Mouse (Mus musculus) frontal cortex, postnatal 25 days (tissue): ENCODE data around the gene Fanci.
A peak's percentile ranks its signal among the peaks of the same experiment; 100 is the strongest.

Experiments
- DNase-seq, 2 experiments: peaks; one replicate each; pipeline ENCODE4 v3.0.0; 2022; ENCODE audit warnings: low spot score in 2 of 2

The Fanci gene

GRCm38 (mm10) chr7:79463376-79464077 is 71.8 kb downstream of the Fanci start:
- DNase-seq = no peak

DNA sequence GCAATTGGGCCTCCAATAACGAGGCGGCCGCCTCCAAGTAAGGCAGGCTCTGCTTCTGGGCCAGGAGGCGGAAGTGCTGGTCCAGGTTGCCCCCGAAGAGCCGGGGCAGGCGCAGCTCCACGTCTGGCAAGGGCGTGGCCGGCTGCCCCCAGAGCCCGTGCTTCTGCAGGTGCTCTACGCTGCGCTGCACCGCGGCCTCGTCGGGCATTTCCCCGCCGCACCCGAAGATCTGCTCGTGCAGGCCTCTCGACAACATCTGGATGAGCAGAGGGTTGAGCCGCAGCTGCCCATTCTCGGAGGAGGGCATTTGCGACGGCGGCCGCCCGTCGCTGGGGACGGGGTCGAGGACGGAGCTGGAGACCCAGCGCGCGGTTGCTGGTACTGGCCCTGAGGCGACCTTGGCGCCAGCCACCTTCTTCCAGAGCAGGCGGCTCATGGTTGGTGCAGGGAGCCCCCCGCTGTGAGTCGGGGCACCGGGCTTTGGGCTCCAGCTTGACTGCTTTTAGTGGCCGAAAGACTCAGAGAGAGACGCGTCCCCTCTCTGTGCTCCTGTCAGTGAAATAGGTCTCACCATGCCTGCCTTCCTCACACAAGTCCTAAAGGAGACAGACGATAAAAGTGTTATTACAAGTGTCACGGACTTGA is 73.2 kb downstream of the Fanci start:
- DNase-seq = no peak

DNA sequence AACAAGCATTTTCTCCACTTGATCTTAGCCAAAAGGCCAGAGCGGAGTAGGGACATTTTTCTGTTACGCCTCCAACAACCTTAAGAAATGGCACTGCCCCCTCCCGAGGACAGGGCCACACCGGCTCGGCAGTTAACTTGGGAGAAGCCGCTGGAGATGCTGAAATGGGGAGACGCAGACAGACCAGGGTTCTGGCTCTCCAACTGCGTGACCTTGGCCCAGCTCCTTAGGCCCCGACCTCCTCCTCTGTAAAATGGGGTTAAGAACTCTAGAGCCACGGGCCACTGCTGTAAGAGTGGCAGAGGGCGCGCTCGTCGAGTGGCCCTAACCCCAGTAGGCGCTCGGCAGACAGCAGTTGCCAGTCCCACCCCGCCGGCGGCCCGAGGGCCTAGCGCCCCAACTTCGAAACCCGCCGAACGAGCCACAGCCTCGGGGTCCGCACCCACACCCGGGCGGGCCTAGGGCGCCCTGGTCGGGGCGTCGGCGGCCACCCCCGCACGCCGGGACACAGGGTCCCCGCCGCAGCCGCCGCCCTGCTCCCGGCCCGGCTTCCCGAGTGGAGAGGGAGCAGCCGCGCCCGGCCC is 73.8 kb downstream of the Fanci start:
- DNase-seq = peak; percentile 23 to 34

DNA sequence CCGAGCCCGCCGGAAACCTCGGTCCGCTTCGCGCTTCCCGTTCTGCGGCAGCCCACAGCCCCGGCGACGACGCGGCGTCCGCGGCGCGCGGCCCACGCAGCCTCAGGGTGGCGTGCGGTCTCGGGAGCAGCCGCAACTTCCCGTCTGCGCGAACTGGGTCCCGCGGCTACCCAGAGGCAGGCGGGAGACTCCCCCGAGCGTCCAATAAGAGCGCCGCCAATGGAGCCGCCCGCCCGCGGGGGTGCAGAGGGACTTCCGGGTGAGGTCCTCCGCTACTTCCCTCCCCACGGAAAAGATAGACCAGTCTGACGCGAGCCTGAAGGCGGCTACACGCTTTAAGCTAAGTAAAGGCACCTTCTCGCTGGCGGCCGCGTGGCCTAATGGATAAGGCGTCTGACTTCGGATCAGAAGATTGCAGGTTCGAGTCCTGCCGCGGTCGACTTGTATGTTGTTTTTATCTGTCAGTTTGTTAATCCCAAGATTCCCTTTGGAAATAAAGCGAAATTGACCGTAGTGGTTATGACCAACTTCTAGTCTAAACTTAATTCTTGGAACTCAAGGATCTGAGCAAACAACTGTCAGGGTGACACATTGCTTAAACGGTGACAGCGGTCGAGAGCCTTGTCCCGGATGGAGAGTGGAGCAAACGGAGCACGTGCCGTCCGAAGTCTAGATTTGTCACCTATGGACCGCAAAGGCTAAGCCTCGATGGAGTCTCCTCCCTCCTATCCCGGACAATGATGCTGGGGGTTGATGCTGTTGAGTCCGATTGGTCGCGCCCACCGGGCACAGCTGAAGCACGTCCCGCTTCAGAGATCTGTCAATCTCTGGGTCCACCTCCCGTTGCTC is 74.5 kb downstream of the Fanci start, which contains the start of gene Polg:
Polg (minus strand) TSS at position 310 of the 849 bp plus-strand sequence.
- DNase-seq = peak; percentile 100

- DNase-seq = no peak
Observed at GRCm38 (mm10) chr7:79467951-79468350, 76.2 kb downstream of the Fanci start.

GRCm38 (mm10) chr7:79468994-79469393 is 77.3 kb downstream of the Fanci start:
- DNase-seq = no peak

- DNase-seq = no peak
Observed at GRCm38 (mm10) chr7:79469766-79470165, 78.0 kb downstream of the Fanci start.

DNA sequence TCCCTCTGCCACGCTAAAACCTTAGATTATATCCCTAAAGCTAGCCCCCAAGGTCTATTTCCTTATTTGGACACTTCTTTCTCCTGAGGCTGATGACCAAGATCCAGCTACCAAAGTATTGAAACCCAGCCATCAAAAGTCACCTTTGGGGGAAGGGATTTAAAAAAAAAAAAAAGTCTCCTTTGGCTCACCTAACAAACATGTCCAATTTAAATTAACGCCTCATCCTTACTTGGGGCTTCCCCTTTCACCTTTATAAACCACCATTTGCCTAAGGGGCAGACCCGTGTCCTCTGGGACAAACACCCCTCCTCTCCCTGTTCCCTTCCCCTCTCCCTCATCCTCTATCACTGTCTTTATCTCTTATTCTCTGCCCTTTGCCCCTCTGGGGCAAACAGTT is 79.0 kb downstream of the Fanci start:
- no peak for DNase-seq

GRCm38 (mm10) chr7:79471436-79471835 is 79.7 kb downstream of the Fanci start:
- DNase-seq = no peak

DNA sequence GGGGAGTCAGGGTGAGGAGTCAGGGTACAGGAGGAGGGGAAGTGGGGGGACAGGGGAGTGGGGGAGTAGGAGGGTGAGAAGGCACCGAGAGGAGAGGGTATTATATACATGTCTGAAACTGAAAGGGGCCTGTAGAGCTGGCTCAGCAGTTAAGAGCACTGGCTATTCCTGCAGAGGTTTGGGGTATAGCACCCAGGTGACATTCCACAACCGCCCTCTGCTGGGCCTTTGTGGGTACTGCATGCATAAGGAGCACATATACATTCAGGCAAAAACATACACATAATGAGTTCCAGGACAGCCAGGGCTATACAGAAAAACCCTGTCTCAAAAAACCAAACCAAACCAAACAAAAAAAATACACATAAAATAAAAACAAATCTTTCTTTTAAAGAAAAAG is 81.1 kb downstream of the Fanci start:
- no peak for DNase-seq

DNA sequence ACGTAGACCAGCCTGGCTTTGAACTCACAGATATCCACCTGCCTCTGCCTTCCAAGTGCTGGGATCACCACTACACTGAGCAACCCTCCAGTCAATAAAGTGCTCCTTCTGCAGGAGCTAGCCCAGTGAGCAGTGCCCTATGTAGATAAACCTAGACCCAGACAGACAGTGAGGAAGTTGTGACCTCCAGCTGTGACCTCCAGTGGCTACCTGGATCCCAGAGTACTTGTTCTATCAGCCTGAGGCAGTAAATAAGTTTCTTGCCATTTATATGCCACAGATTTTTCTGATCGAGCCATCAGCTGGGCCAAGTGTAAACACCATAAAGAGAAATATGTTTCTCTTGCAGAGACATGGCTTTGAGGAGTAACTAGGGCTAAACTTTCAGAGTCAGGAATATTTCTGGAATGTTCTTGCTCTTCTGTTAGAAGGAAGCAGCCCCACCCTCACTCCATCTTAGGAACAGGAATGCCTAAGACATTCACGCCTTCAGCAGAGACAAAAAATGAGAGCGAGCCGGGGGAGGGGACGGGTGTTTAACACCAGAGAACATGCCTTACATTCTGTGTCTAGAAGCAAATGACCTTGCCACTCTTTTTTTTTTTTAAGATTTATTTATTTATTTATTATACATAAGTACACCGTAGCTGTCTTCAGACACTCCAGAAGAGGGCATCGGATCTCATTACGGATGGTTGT is 81.9 kb downstream of the Fanci start:
- DNase-seq = no peak

GRCm38 (mm10) chr7:79474831-79475399 is 83.2 kb downstream of the Fanci start:
- no peak for DNase-seq

- peak in 1 of 2 experiments; percentile 65 for DNase-seq
Observed at GRCm38 (mm10) chr7:79486528-79486927, 94.8 kb downstream of the Fanci start.

DNA sequence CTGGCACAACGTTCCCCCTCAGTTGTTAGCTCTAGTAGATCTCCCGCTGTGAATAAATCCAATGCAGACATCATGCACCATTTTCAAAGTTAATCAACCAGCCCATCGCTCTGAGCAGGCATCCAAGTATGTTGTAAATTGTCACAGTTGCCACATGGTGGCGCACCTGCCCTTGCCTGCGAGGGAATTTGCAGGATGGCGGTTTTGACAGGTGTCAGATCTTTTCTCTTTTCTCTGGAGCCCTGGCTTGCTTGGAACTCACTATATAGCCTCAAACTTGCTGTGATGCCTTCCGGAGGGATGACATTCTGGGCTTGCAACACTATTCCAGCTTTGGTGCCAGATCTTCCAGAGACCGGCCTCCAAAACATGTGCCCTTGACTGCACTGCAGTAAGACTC is 102.2 kb downstream of the Fanci start:
- DNase-seq = peak in 1 of 2 experiments; percentile 67

DNA sequence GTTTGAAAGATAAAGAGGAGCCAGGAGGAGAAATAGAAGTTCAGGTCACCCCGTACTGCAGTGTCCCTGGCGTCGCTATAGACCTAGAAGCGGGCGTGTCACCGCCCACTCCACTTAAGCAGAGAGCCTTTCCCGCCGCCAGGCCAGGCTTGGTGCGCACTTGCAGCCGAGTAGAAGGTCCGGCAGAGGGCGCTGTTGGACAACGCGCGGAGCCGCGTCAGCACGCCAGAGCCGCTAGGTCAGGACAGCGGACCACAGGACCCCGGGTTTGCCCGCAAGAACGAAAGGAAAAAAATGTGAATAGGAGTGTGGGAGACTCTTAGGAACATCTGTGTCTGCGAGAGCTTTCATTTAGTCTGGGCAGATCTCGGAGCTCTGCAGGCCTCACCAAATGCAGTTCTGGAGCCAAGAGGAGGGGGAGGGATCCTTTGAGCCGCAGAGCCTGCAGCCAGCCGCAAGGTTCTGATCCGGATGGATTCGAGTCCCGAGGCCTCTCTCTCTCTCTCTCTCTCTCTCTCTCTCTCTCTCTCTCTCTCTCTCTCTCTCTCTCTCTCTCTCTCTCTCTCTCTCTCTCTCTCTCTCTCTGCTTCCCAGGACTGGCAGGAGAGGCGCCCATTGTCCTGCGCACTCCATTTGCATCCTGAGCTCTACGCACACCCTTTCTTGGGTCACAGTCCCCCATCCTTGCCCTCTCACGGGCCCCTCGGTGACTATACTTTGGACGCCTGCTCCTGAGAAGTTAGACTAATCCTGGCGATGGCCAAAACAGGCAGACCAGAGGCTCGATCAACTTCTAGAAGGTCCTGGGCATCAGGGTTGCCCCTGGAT is 104.5 kb downstream of the Fanci start:
- peak; percentile 84 to 91 for DNase-seq

DNA sequence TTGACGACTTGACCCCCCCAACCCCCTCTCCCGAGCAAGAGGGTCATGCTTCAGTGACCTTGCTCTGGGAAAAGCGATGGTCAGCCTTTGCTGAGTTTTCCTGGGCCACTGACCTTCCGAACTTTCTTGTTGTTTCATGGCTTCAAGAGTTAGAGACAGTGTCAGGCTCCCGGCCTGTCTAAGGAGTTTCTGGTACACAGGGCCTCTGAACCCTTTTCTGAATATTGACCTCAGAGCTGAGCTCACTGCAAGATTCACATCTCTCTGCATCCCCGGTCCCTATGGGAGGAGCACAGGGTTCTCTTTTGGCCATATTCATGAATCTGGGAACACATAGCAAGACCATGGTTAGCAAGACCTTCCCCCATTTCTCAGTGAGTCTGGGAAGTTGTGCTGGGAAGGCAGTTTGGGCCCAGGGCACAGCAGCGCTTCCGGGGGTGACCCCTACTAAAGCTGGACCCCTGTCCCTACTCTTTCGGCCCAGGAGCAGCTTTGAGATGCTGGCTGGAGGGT is 105.1 kb downstream of the Fanci start:
- DNase-seq = no peak

DNA sequence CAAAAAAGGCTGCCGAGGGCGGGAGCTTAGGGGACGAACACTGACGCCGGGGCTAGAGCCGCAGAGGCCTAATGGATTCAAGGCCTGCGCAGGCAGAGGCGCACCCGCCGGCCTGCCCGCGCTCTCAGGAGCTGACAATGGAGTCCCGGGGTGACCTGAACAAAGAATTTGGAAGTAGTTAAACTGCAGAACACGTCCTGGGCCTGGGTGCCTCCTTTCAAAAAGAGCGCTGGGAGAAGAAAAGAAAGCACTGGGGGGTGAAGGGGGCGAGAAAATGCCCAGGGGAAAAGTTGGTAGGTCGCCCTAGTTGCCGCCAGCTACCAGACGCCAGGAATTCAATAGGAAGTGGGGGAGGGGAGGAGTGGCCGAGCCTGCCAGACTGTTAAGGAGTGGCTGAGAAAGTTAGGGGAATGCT is 106.0 kb downstream of the Fanci start:
- no peak for DNase-seq

DNA sequence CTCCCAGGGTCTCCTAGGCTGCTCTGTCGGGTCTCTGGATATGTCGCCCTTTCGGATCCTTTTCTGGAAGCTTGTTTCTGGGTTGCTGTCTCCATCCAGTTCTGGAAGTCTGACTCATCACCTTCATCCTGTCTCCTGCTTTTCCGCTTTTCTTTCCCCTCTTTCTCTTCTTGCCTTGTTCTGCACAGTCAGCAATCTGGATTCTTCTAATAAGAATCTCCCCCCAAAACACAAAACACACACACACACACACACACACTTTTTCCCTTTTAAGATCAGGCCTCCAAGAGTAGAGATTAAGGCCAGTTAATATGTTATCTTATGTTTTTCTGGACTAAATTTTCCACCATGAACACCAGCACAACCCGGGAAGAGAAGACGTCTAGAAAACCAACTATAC is 106.6 kb downstream of the Fanci start:
- DNase-seq = no peak

DNA sequence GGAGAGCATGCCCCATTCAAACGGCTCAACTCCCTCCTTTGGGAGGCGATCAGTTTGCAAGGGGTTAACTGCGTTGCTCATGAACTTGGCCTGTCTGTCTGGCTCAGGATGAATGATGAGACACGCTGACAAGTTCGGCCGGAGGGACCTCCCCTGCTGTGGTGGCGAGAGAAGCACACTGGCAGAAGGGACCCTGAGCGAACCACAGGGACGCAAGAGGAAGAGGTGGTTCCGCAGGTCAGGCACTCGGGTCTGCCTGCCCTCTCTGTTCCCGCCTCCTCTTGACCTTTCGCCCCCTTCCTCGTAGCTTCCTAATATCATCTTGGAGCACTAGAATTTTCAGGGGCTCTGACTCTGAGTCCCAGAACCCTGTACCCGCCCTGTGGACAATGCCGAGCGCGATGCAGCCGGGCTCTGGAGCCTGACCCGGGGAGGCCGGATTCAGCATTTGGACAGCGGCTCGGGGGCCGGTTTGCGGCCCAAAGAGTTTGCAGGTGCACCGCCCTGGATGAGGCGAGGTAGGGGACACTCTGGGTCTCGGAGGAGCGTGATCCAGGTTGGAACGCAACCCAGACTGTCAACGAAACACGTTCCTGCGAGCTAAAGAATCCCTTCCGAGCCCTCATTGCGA is 107.4 kb downstream of the Fanci start:
- no peak for DNase-seq
